Mouse (Mus musculus) embryonic facial prominence, embryonic 15.5 days (tissue): ENCODE data around the gene Krt15. TPM values are rescaled to one million over a fixed set of nuclear protein-coding genes. Genes with fewer than 3 reads are reported as not detected.

Experiments used
- ATAC-seq: fragments of 200-750 bp; cut with Nextera tagmentation; 2 replicates; pipeline ENCODE4 v1.8.0; 2017; ENCODE audit warnings: low read depth, moderate TSS enrichment; ENCODE audit not compliant: insufficient number of reproducible peaks, low FRiP score, low TSS enrichment
- H3K27ac ChIP-seq: fragments of 300-500 bp; sonication (generic); replicated peaks from 2 replicates; pipeline ENCODE4 v1.5.1; 2015; ENCODE audit warnings: mild to moderate bottlenecking, inconsistent platforms
- H3K27me3 ChIP-seq: fragments of 300-500 bp; sonication (generic); 2 replicates; pipeline ENCODE4 v1.6.1; 2015; ENCODE audit warnings: inconsistent platforms
- H3K36me3 ChIP-seq: fragments of 300-500 bp; sonication (generic); 2 replicates; pipeline ENCODE4 v1.6.1; 2015; ENCODE audit warnings: mild to moderate bottlenecking, inconsistent platforms
- H3K4me1 ChIP-seq: fragments of 300-500 bp; sonication (generic); 2 replicates; pipeline ENCODE4 v1.6.1; 2015; ENCODE audit warnings: inconsistent platforms
- H3K4me2 ChIP-seq: fragments of 300-500 bp; sonication (generic); replicated peaks from 2 replicates; pipeline ENCODE4 v1.6.1; 2015; ENCODE audit warnings: mild to moderate bottlenecking, inconsistent platforms
- H3K4me3 ChIP-seq: fragments of 300-500 bp; sonication (generic); replicated peaks from 2 replicates; pipeline ENCODE4 v1.5.1; 2015; ENCODE audit warnings: mild to moderate bottlenecking, inconsistent platforms
- H3K9ac ChIP-seq: fragments of 300-500 bp; sonication (generic); 2 replicates; pipeline ENCODE4 v1.6.1; 2015; ENCODE audit warnings: inconsistent platforms
- H3K9me3 ChIP-seq: fragments of 300-500 bp; sonication (generic); replicated peaks from 2 replicates; pipeline ENCODE4 v1.6.1; 2016; ENCODE audit warnings: inconsistent platforms
- WGBS: fragments of 180-500 bp; shearing (Covaris S2); methylation state at CpG from one replicate; pipeline ENCODE4 v1.1.7; 2015; 5-methylcytosine and 5-hydroxymethylcytosine counted together
- polyA plus RNA-seq: library from polyadenylated mRNA; unstranded; fragments of >200 nt; fragmentation: Nextera tagmentation; extraction: Ambion mirVana; gene quantifications from 2 replicates; pipeline ENCODE4 v1.2.1, GENCODE M21; 2015

Gene Krt15
- polyA plus RNA-seq, 1 experiment from 2014 or later: 1,131 TPM

DNA sequence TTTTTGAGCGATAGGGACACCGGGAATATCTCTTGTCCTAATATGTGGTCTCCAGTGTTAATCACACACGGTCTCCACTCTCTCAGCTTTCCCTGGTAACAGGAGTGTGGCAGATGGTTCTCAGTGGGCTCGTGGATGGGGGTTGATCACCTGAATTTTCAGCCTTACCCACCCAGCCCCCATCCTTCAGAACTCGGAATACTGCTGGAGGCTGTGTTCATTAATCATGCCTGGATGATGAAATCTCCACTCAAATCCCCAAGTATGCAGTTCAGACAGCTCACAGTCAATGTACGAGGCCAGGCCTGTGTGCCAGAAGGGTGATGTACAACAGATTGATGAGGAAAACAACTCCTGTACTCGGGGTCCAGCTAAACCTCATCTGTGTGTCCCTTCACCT, 10.8 kb downstream of the Krt15 start:
- H3K4me1 ChIP-seq: no peaks in the 10 kb centered on the region
- H3K27me3 ChIP-seq: no peaks in the 10 kb centered on the region
- H3K4me3 ChIP-seq: no peak overlapping the region
- H3K27ac ChIP-seq: no peak overlapping the region
- H3K4me2 ChIP-seq: no peak overlapping the region
- no peaks in the 10 kb centered on the region for H3K9me3 ChIP-seq
- no peak for ATAC-seq
- no peak overlapping the region for H3K9ac ChIP-seq
- 64% methylated on average over 7 of the region's 7 CpGs for WGBS
- H3K36me3 ChIP-seq: no peaks in the 10 kb centered on the region

GRCm38 (mm10) chr11:100121466-100121865, 14.3 kb downstream of the Krt15 start, which contains the start of gene Krt13:
Krt13 (minus strand) TSS chr11:100121566.
- Histone ChIP-seq H3K9ac (no peak within 1 kb of the TSS), H3K9me3 (no peaks in the 10 kb centered on the region), H3K4me3 (no peak within 1 kb of the TSS), H3K27ac (no peak within 1 kb of the TSS), H3K4me2 (no peak within 1 kb of the TSS), H3K36me3 (no peaks in the 10 kb centered on the region), H3K4me1 (no peaks in the 10 kb centered on the region), H3K27me3 (no peaks in the 10 kb centered on the region)
- no peak for ATAC-seq
- 78% methylated on average over 3 of the region's 3 CpGs for WGBS

GRCm38 (mm10) chr11:100120331-100120730, 15.4 kb downstream of the Krt15 start:
- no peaks in the 10 kb centered on the region for H3K36me3 ChIP-seq
- H3K4me2 ChIP-seq: no peak overlapping the region
- no peak for ATAC-seq
- no peak overlapping the region for H3K4me3 ChIP-seq
- no peaks in the 10 kb centered on the region for H3K9me3 ChIP-seq
- H3K4me1 ChIP-seq: no peaks in the 10 kb centered on the region
- H3K27me3 ChIP-seq: no peaks in the 10 kb centered on the region
- no peak overlapping the region for H3K9ac ChIP-seq
- WGBS: 86% methylated on average over 5 of the region's 5 CpGs
- H3K27ac ChIP-seq: no peak overlapping the region

GRCm38 (mm10) chr11:100113742-100114029, 22.0 kb downstream of the Krt15 start:
- Histone ChIP-seq H3K9ac (no peak overlapping the region), H3K27ac (no peak overlapping the region), H3K4me1 (no peaks in the 10 kb centered on the region), H3K36me3 (no peaks in the 10 kb centered on the region), H3K4me2 (no peak overlapping the region), H3K9me3 (no peaks in the 10 kb centered on the region), H3K27me3 (no peaks in the 10 kb centered on the region), H3K4me3 (no peak overlapping the region)
- 71% methylated on average over 2 of the region's 2 CpGs for WGBS
- no peak for ATAC-seq

- no peaks in the 10 kb centered on the region for H3K27me3 ChIP-seq
- 82% methylated on average over 11 of the region's 11 CpGs for WGBS
- H3K27ac ChIP-seq: no peak overlapping the region
- no peaks in the 10 kb centered on the region for H3K9me3 ChIP-seq
- ATAC-seq: no peak
- no peak overlapping the region for H3K4me3 ChIP-seq
- no peaks in the 10 kb centered on the region for H3K4me1 ChIP-seq
- H3K36me3 ChIP-seq: no peaks in the 10 kb centered on the region
- no peak overlapping the region for H3K4me2 ChIP-seq
- H3K9ac ChIP-seq: no peak overlapping the region
Measured at GRCm38 (mm10) chr11:100112935-100113741, 22.6 kb downstream of the Krt15 start.

- no peak for ATAC-seq
- 84% methylated on average over 6 of the region's 6 CpGs for WGBS
- H3K27me3 ChIP-seq: no peaks in the 10 kb centered on the region
- H3K4me2 ChIP-seq: no peak within 1 kb of the TSS
- no peaks in the 10 kb centered on the region for H3K36me3 ChIP-seq
- H3K9ac ChIP-seq: no peak within 1 kb of the TSS
- no peak within 1 kb of the TSS for H3K27ac ChIP-seq
- no peaks in the 10 kb centered on the region for H3K4me1 ChIP-seq
- no peaks in the 10 kb centered on the region for H3K9me3 ChIP-seq
- H3K4me3 ChIP-seq: no peak within 1 kb of the TSS
Measured at GRCm38 (mm10) chr11:100105576-100106122, 30.1 kb downstream of the Krt15 start, which contains the start of gene Krt36. Krt36 (minus strand) TSS chr11:100105626.

DNA sequence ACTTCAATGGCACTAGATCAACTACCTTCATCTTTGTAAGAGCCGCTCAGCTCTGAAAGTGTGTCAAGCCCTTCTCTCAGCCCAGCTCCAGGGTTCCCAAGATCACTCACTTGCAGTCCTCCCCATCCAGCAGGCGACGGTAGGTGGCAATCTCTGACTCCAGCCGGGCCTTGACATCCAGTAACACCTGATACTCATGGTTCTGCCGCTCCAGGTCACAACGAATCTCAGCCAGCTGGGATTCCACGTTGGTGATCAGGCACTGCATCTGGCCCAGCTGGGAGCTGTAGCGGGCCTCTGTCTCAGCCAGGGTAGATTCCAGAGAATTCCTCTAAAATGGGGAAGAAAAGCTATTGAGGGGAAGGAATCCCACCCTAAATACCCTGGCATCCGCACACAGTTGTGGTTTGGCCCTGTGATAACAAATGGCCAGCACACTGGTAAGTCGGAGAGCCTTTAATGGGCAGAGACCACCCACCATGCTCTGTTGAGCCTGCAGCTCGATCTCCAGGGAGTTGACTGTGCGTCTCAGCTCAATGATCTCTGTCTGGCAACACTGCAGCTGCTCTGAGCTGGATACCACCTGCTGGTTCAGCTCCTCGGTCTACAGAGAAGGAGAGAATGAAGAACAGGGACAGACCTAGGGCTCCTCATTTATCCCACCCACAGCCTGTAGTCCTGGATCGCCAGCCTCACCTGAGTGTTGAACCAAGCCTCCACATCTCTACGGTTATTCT, 32.9 kb downstream of the Krt15 start:
- no peak overlapping the region for H3K4me2 ChIP-seq
- WGBS: 66% methylated on average over 15 of the region's 15 CpGs

DNA sequence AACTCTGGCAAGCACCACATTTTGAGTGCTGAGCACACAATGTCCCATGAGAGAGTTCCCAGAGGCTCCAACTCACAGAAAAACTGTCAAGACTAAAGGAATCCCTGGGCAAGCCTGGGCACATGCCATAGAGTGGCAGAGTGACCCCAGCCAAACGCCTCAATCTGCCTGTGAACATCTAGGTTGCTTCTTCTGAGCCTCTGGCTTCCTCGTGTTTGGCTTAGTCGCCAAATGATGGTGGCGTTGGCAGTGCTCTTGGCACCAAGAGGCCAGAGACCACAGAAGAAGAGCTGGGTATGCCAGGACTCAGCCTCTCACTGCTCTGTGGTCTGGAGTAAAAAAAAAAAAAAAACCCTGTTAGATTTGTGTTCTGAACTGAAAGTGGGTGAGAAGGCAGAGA, 35.3 kb downstream of the Krt15 start:
- no peak for ATAC-seq
- Histone ChIP-seq H3K4me2 (no peak overlapping the region), H3K27ac (no peak overlapping the region), H3K9me3 (no peaks in the 10 kb centered on the region), H3K4me3 (no peak overlapping the region), H3K9ac (no peak overlapping the region), H3K4me1 (no peaks in the 10 kb centered on the region), H3K36me3 (no peaks in the 10 kb centered on the region), H3K27me3 (no peaks in the 10 kb centered on the region)
- 63% methylated on average over 4 of the region's 4 CpGs for WGBS

More for the DNA sequence above, 32.9 kb downstream of the Krt15 start:
- H3K4me3 ChIP-seq: no peak overlapping the region
- H3K27ac ChIP-seq: no peak overlapping the region
- H3K27me3 ChIP-seq: no peaks in the 10 kb centered on the region
- no peak overlapping the region for H3K9ac ChIP-seq
- no peaks in the 10 kb centered on the region for H3K36me3 ChIP-seq
- no peak for ATAC-seq
- H3K9me3 ChIP-seq: no peaks in the 10 kb centered on the region
- no peaks in the 10 kb centered on the region for H3K4me1 ChIP-seq

DNA sequence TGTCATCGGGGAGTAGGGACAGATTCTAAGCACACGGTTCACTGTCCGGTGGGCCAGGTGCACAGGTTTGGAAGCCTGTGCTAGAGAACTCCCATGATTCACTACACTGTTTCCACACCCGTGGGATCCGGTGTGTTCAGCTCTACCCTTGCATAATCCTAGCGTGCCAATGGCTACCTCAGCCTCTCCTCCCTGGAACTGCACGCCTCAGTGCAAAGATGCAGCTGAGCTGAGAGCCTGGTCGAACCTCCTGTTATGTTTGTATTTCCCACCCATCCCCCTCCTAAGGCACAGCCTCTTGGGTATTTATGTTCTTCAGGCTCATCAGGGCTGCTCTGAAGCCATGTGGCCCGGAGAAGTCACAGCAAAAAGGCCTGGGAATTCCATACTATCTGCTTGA, 37.9 kb downstream of the Krt15 start:
- no peak overlapping the region for H3K27ac ChIP-seq
- no peak overlapping the region for H3K4me2 ChIP-seq
- no peaks in the 10 kb centered on the region for H3K27me3 ChIP-seq
- 63% methylated on average over 9 of the region's 9 CpGs for WGBS
- no peak for ATAC-seq
- no peak overlapping the region for H3K4me3 ChIP-seq
- no peaks in the 10 kb centered on the region for H3K9me3 ChIP-seq
- no peak overlapping the region for H3K9ac ChIP-seq
- no peaks in the 10 kb centered on the region for H3K4me1 ChIP-seq
- H3K36me3 ChIP-seq: no peaks in the 10 kb centered on the region

- no peaks in the 10 kb centered on the region for H3K9me3 ChIP-seq
- no peak within 1 kb of the TSS for H3K9ac ChIP-seq
- H3K4me1 ChIP-seq: no peaks in the 10 kb centered on the region
- H3K36me3 ChIP-seq: no peaks in the 10 kb centered on the region
- H3K4me2 ChIP-seq: no peak within 1 kb of the TSS
- ATAC-seq: no peak
- H3K4me3 ChIP-seq: no peak within 1 kb of the TSS
- H3K27ac ChIP-seq: no peak within 1 kb of the TSS
- no peaks in the 10 kb centered on the region for H3K27me3 ChIP-seq
- 78% methylated on average over 9 of the region's 9 CpGs for WGBS
Measured at GRCm38 (mm10) chr11:100096141-100096540, 39.6 kb downstream of the Krt15 start, which contains the start of gene Krt35. Krt35 (minus strand) TSS chr11:100096241.

GRCm38 (mm10) chr11:100088378-100089025, 47.2 kb downstream of the Krt15 start:
- no peak for ATAC-seq
- no peaks in the 10 kb centered on the region for H3K4me1 ChIP-seq
- H3K4me2 ChIP-seq: no peak overlapping the region
- 66% methylated on average over 7 of the region's 7 CpGs for WGBS
- H3K4me3 ChIP-seq: no peak overlapping the region
- no peaks in the 10 kb centered on the region for H3K9me3 ChIP-seq
- no peak overlapping the region for H3K27ac ChIP-seq
- H3K27me3 ChIP-seq: no peaks in the 10 kb centered on the region
- H3K36me3 ChIP-seq: no peaks in the 10 kb centered on the region
- no peak overlapping the region for H3K9ac ChIP-seq
